Mouse (Mus musculus) telencephalon, adult 2 months (tissue): ENCODE data around the gene 3110082J24Rik.
"Not testable (repeated sequence)": the region's sequence is repeated elsewhere in the genome, so short reads cannot be mapped to it uniquely, and the experiment has no call there.

Experiments
- DNase-seq: peaks from one replicate; pipeline ENCODE4 v3.0.0-alpha.2; 2011; ENCODE audit warnings: low read depth, low spot score

The 3110082J24Rik gene

GRCm38 (mm10) chr5:30072825-30073821 is 32.8 kb downstream of the 3110082J24Rik start, which contains the start of gene Tyms:
Gene Tyms, minus strand, starts transcription at chr5:30073617.
- peak; percentile 31 for DNase-seq

- DNase-seq, result no peak
Measured at GRCm38 (mm10) chr5:30072377-30072776, 33.5 kb downstream of the 3110082J24Rik start.

- DNase-seq, result no peak
Measured at GRCm38 (mm10) chr5:30071677-30072076, 34.2 kb downstream of the 3110082J24Rik start.

GRCm38 (mm10) chr5:30067726-30068125 is 38.2 kb downstream of the 3110082J24Rik start:
- no peak for DNase-seq

GRCm38 (mm10) chr5:30059607-30060006 is 46.3 kb downstream of the 3110082J24Rik start:
- DNase-seq, result not testable (repeated sequence)

GRCm38 (mm10) chr5:30058216-30058731 is 47.6 kb downstream of the 3110082J24Rik start:
- DNase-seq, result no peak
